Mouse (Mus musculus) liver, embryonic 14.5 days (tissue): ENCODE data around the gene Eif4a1. TPM values are rescaled to one million over a fixed set of nuclear protein-coding genes. Genes with fewer than 3 reads are reported as not detected.

ENCODE experiments used
- ATAC-seq: fragments of 200-750 bp; cut with Nextera tagmentation; 2 replicates; pipeline ENCODE4 v1.8.0; 2017; ENCODE audit warnings: moderate number of reproducible peaks, mild to moderate bottlenecking, moderate library complexity; ENCODE audit not compliant: insufficient read depth
- DNase-seq, 3 experiments: peaks; one replicate each; pipeline ENCODE4 v3.0.0-alpha.2; 2012 to 2013; ENCODE audit warnings: low read depth in 3 of 3, low spot score in 3 of 3
- H3K27ac ChIP-seq: fragments of 300-500 bp; sonication (generic); 2 replicates; pipeline ENCODE4 v1.5.1; 2014; ENCODE audit warnings: moderate library complexity, mild to moderate bottlenecking, control low read depth, inconsistent platforms
- H3K27me3 ChIP-seq: fragments of 300-500 bp; sonication (generic); 2 replicates; pipeline ENCODE4 v1.6.1; 2014; ENCODE audit warnings: mild to moderate bottlenecking, low read length, moderate library complexity; ENCODE audit not compliant: control insufficient read depth, insufficient read depth
- H3K36me3 ChIP-seq: fragments of 300-500 bp; sonication (generic); replicated peaks from 2 replicates; pipeline ENCODE4 v1.6.1; 2014; ENCODE audit warnings: low read depth; ENCODE audit not compliant: control insufficient read depth, insufficient read depth
- H3K4me1 ChIP-seq, 2 experiments: fragments of 200-500 bp in 1 of 2; fragments of 300-500 bp in 1 of 2; sonication (generic) in 1 of 2; replicated peaks; 2 replicates each; pipeline ENCODE4 v1.6.1; 2012 to 2014; ENCODE audit warnings: antibody characterized with exemption in 1 of 2, inconsistent platforms in 1 of 2, low read length in 1 of 2; ENCODE audit not compliant: control insufficient read depth in 2 of 2, insufficient read depth in 2 of 2
- H3K4me2 ChIP-seq: fragments of 300-500 bp; sonication (generic); 2 replicates; pipeline ENCODE4 v1.6.1; 2014; ENCODE audit warnings: low read depth, mild to moderate bottlenecking, control low read depth, moderate library complexity
- H3K4me3 ChIP-seq, 2 experiments: fragments of 200-500 bp in 1 of 2; fragments of 300-500 bp in 1 of 2; sonication (generic) in 1 of 2; 2 replicates each; pipeline ENCODE4 v1.5.1; 2012 to 2014; ENCODE audit warnings: low read depth in 2 of 2, low read length in 2 of 2, mild to moderate bottlenecking in 2 of 2, control low read depth in 1 of 2, inconsistent platforms in 1 of 2, moderate library complexity in 1 of 2; ENCODE audit not compliant: insufficient read depth in 1 of 2
- H3K9ac ChIP-seq: fragments of 300-500 bp; sonication (generic); replicated peaks from 2 replicates; pipeline ENCODE4 v1.6.1; 2014; ENCODE audit warnings: mild to moderate bottlenecking, control low read depth, moderate library complexity
- H3K9me3 ChIP-seq: fragments of 300-500 bp; sonication (generic); 2 replicates; pipeline ENCODE4 v1.6.1; 2016; ENCODE audit warnings: low read length, mixed read lengths; ENCODE audit not compliant: control insufficient read depth
- CTCF ChIP-seq: IDR thresholded peaks from 2 replicates; pipeline ENCODE4 v1.5.1; 2016; ENCODE audit warnings: antibody characterized with exemption, low read depth, control low read depth
- EP300 ChIP-seq: IDR thresholded peaks from 2 replicates; pipeline ENCODE4 v1.6.1; 2016; ENCODE audit warnings: antibody characterized with exemption, low read depth
- WGBS: fragments of 180-500 bp; shearing (Covaris S2); extraction: QIAGEN DNeasy Blood & Tissue Kit; methylation state at CpG from one replicate; pipeline ENCODE4 v1.1.7; 2014; ENCODE audit not compliant: insufficient replicate concordance; 5-methylcytosine and 5-hydroxymethylcytosine counted together
- polyA plus RNA-seq, 2 experiments: library from polyadenylated mRNA; depleted of rRNA in 1 of 2; stranded (reverse) in 1 of 2; unstranded in 1 of 2; fragments of >200 nt; fragmentation: Nextera tagmentation in 1 of 2; extraction: Ambion mirVana in 1 of 2; gene quantifications; 2 replicates each; pipeline versions ENCODE4 v1.2.1 to v1.2.3; 2012 to 2014

The Eif4a1 gene
- polyA plus RNA-seq, 2 experiments: 316 to 420 TPM

DNA sequence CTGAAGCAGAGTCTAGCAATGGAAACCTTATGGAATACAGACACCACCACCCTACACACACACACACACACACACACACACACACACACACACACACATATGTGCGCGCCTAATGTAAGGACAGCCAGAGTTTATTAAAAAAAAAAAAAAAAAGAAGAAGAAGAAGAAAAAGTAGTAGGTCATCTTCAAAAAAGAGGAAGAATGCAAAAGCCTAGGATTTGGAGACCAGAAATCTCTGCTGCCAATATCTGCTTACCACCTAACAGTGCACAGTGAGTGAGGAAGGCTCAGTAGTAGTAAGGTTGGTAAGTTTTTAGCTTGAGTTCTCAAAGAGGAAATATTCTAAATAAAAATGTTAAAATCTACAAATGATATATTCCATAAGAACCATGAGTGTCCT lies 6.9 kb upstream of the Eif4a1 start:
- TF ChIP-seq EP300 (no peak), CTCF (no peak)
- Histone ChIP-seq H3K9me3 (no peaks in the 10 kb centered on the region), H3K36me3 (peaks cover 26% of the 10 kb centered on the region), H3K9ac (no peak overlapping the region), H3K27me3 (no peaks in the 10 kb centered on the region), H3K4me3 (no peak overlapping the region), H3K4me1 (peaks cover 8 to 11% of the 10 kb centered on the region in 2 experiments; a peak in 3 of 4 replicates), H3K27ac (no peak overlapping the region), H3K4me2 (no peak overlapping the region)
- WGBS: 88% methylated on average over 2 of the region's 2 CpGs
- DNase-seq (no peak), ATAC-seq (no peak)

GRCm38 (mm10) chr11:69671726-69672124 lies 498 bp downstream of the Eif4a1 start:
- TF ChIP-seq EP300: no peak
- TF ChIP-seq CTCF: no peak; the same call in 1 of the 2 replicates
- no peak for DNase-seq
- Histone ChIP-seq H3K4me1 (peaks cover 13 to 17% of the 10 kb centered on the region in 2 experiments), H3K4me2 (peak overlapping the region; percentile 97), H3K36me3 (peaks cover 65% of the 10 kb centered on the region), H3K27ac (peak overlapping the region; percentile 97), H3K9me3 (no peaks in the 10 kb centered on the region), H3K27me3 (no peaks in the 10 kb centered on the region), H3K4me3 (peak overlapping the region; percentile 77 to 94), H3K9ac (peak overlapping the region; percentile 99)
- ATAC-seq: peak; percentile 3; the same call in 1 of the 2 replicates
- WGBS: 1% methylated on average over 43 of the region's 43 CpGs

DNA sequence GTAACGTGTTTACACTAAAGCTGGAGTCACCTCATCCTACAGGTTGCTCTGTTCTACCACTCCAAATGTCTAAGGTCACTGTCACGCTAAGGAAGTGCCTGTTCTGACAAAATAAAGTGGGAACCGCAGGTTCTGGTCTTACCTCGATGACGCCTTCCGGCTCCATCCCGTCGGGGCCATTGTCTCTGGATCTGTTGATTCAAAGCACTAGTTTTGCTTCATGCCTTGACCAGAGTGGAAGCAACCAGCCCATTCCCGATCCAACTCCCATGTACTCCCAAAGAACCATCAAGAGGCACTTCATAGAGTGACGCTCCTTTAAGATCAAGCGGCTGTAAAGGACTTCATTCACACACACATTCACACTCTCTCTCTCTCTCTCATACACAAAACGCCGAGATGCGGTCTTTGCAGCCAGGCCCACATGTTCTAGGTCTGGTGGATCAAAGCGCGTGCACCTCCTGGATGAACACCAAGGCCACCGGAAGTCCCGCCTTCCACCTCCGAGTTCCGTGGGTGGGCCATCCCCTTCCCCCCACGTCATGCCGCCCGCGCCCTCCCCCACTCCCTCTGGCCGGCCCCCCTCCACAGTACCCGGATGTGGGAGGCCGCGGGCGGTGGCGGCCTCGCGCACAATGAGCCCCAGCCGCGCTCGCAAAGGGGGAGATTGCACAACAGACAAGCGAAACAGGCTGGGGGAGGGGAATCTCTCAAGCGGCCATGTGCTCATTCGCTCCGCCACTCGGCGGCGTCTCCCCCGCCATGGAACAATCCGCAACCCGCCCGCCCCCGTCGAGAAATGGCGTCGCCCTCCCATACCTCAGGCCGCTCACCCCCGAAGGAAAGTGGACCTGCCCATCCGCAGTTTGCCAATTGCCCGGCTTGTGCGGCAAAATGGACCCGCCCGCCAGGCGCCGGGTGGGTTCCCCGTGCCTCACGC lies 1.2 kb downstream of the Eif4a1 start:
- Histone ChIP-seq H3K27ac (peak overlapping the region; percentile 97), H3K9me3 (no peaks in the 10 kb centered on the region), H3K4me2 (peak overlapping the region; percentile 97), H3K36me3 (peaks cover 66% of the 10 kb centered on the region), H3K9ac (peak overlapping the region; percentile 99), H3K4me1 (peaks cover 13 to 17% of the 10 kb centered on the region in 2 experiments), H3K4me3 (peak overlapping the region; percentile 77 to 94), H3K27me3 (no peaks in the 10 kb centered on the region)
- no peak for TF ChIP-seq CTCF
- 0 out of 2 replicates have a peak, but pooled peaks have one; percentile 13 for TF ChIP-seq EP300
- DNase-seq (peak; percentile 85 to 88 (median 87)), ATAC-seq (peak; percentile 63)
- WGBS: under 1% methylated on average over 58 of the region's 61 CpGs

DNA sequence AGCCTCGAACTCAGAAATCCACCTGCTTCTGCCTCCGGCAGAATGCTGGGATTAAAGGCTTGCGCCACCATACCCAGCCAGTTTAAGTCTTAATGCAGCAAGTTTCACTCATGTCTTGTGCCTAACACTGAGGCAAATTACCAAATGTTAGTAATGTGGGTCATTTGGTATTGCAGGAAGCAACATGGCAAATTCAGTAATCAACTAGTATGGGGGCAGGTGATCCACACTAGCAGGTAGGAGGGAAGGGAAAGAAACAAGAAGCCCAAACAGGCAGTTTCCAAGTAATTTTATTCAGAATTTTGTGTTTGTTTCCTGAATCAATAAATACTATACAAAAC lies 5.6 kb downstream of the Eif4a1 start:
- no peak for TF ChIP-seq EP300
- TF ChIP-seq CTCF: no peak
- Histone ChIP-seq H3K27me3 (no peaks in the 10 kb centered on the region), H3K9me3 (no peaks in the 10 kb centered on the region), H3K4me1 (peaks cover 16 to 24% of the 10 kb centered on the region in 2 experiments), H3K27ac (peak overlapping the region; percentile 2), H3K36me3 (peaks cover 65% of the 10 kb centered on the region), H3K4me2 (no peak overlapping the region), H3K4me3 (no peak overlapping the region), H3K9ac (no peak overlapping the region)
- WGBS: 78% methylated on average over 3 of the region's 3 CpGs
- DNase-seq (no peak), ATAC-seq (no peak)

DNA sequence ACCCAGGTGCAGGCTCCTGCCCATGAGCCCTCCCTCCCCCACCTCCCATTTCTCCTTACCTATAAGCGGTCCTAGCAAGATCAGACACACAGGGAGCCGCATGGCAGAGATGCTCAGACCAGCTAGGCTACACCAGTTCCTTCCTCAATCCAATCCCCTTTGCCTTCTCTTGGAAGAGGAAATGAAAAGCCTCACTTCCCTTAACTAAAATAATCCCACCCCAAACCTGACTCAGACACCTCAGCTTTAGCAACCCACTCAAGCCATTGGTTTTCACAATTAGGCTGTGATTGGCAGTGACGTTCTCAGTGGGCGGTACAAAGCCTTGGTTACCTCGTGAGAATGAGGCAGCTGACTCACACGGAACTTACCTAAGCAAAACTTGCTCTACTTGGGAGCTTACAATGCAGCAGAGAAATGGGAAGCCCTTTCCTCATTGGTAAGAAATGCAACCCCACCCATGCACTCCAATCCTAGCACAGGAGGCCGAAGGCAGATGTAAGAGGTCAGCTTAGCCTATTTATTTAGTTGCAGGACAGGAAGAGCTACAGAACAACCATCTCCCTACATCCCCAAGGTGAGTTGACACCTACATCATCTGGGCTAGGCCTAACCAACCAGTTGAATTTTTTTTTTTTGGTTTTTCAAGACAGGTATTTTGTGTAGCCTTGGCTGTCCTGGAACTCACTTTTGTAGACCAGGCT lies 6.1 kb downstream of the Eif4a1 start, which contains the start of gene Cd68:
Gene Cd68, minus strand, starts transcription at position 193 of the 704 bp plus-strand sequence.
- ATAC-seq (no peak), DNase-seq (peak; percentile 49 to 73 (median 60))
- H3K27ac ChIP-seq: peak within 1 kb of the TSS; percentile 2
- H3K9ac ChIP-seq: no peak within 1 kb of the TSS; the same call in 1 of the 2 replicates
- WGBS: 25% methylated on average over 7 of the region's 7 CpGs
- H3K27me3 ChIP-seq: no peaks in the 10 kb centered on the region
- no peaks in the 10 kb centered on the region for H3K9me3 ChIP-seq
- TF ChIP-seq EP300 (no peak), CTCF (no peak)
- peaks cover 21 to 29% of the 10 kb centered on the region in 2 experiments for H3K4me1 ChIP-seq
- H3K4me3 ChIP-seq: no peak within 1 kb of the TSS
- H3K36me3 ChIP-seq: peaks cover 65% of the 10 kb centered on the region
- no peak within 1 kb of the TSS for H3K4me2 ChIP-seq
